Comparison of ENCODE assay signal across 10 mouse cellular contexts in genomic region chr3:98045465-98046148, GRCm38 (mm10). TPM values are rescaled to one million over a fixed set of nuclear protein-coding genes. Genes with fewer than 3 reads are reported as not detected.
DNase-seq lines count a peak whose midpoint lies in the region; ATAC-seq lines count a peak whose summit lies in the region.
"Had no signal": no experiment of that assay in that cellular context is flagged by ENCODE, and none has a peak within 500 bp of the region (broad histone marks: within the 10 kb centered on the region; RNA-seq: fewer than 3 reads in every experiment).

No protein-coding gene starts in this region.

- no peaks in the 10 kb centered on the region for H3K27me3 ChIP-seq in heart, embryonic 14.5 days (ENCODE audit: control insufficient read depth, insufficient read depth, low read length)
- no peaks in the 10 kb centered on the region for H3K27me3 ChIP-seq in lung, embryonic 16.5 days (ENCODE audit: control insufficient read depth, insufficient read depth, low read depth, low read length)
- H3K27me3 ChIP-seq in intestine, embryonic 16.5 days (replicated peaks; ENCODE audit: control insufficient read depth, insufficient read depth, low read length), result no peaks in the 10 kb centered on the region
- H3K27me3 ChIP-seq: CH12.LX had no signal

- H3K9me3 ChIP-seq in heart, embryonic 14.5 days (ENCODE audit: control insufficient read depth, low read length), result no peaks in the 10 kb centered on the region
- no peaks in the 10 kb centered on the region; the same call in 1 of the 2 replicates for H3K9me3 ChIP-seq in lung, embryonic 16.5 days (ENCODE audit: control insufficient read depth, low read length)
- no peaks in the 10 kb centered on the region for H3K9me3 ChIP-seq in intestine, embryonic 16.5 days (ENCODE audit: control insufficient read depth, low read length)

- 65% methylated on average over 8 of the region's 8 CpGs for WGBS in heart, embryonic 14.5 days
- 56% methylated on average over 8 of the region's 8 CpGs for WGBS in lung, embryonic 16.5 days
- 62% methylated on average over 8 of the region's 8 CpGs for WGBS in intestine, embryonic 16.5 days

- peak overlapping the region; percentile 35 to 39; a peak in 2 of 4 replicates for H3K27ac ChIP-seq in heart, embryonic 14.5 days (replicated peaks in 1 of 2; ENCODE audit: control insufficient read depth in 1 of 2, insufficient read depth in 1 of 2, low read depth in 2 of 2, low read length in 2 of 2)
- peak overlapping the region; percentile 15; the same call in 1 of the 2 replicates for H3K27ac ChIP-seq in lung, embryonic 16.5 days (ENCODE audit: low read length)
- H3K27ac ChIP-seq in intestine, embryonic 16.5 days (ENCODE audit: low read length), result peak overlapping the region; percentile 28; the same call in 1 of the 2 replicates

- peaks cover 26 to 45% of the 10 kb centered on the region in 2 experiments for H3K4me1 ChIP-seq in heart, embryonic 14.5 days (ENCODE audit: control insufficient read depth in 2 of 2, insufficient read depth in 2 of 2, low read length in 2 of 2)
- peaks cover 42% of the 10 kb centered on the region for H3K4me1 ChIP-seq in lung, embryonic 16.5 days (replicated peaks; ENCODE audit: control insufficient read depth, insufficient read depth, low read length)
- peaks cover 44% of the 10 kb centered on the region for H3K4me1 ChIP-seq in intestine, embryonic 16.5 days (ENCODE audit: control insufficient read depth, insufficient read depth, low read length)

- no peak overlapping the region for H3K4me3 ChIP-seq in heart, embryonic 14.5 days (ENCODE audit: control insufficient read depth in 1 of 2, insufficient read depth in 1 of 2, low read depth in 1 of 2, low read length in 2 of 2)
- no peak overlapping the region for H3K4me3 ChIP-seq in lung, embryonic 16.5 days (ENCODE audit: low read length)
- no peak overlapping the region for H3K4me3 ChIP-seq in intestine, embryonic 16.5 days (ENCODE audit: low read length)

- intact Hi-C loops in heart, postnatal 36 days (cut with DNase I), result no loop called here
- intact Hi-C loops in left cerebral cortex, postnatal 36 days (cut with DNase I), result no loop called here

- no peak overlapping the region; the same call in 1 of the 2 replicates for H3K9ac ChIP-seq in heart, embryonic 14.5 days (ENCODE audit: low read length)
- no peak overlapping the region for H3K9ac ChIP-seq in lung, embryonic 16.5 days (ENCODE audit: low read length)
- H3K9ac ChIP-seq in intestine, embryonic 16.5 days (ENCODE audit: low read depth, low read length), result no peak overlapping the region

- DNase-seq in heart, postnatal 36 days, result no peak
- DNase-seq in lung, postnatal 36 days, result no peak
- peak; percentile 79 for DNase-seq in retina, postnatal 1 day
- DNase-seq in left cerebral cortex, postnatal 36 days (ENCODE audit: low spot score in 2 of 2), result no peak
- no peak for DNase-seq in cerebellum, adult 9-10 months
- DNase-seq: lung, postnatal 14 days had no signal

- no peak for ATAC-seq in heart, embryonic 14.5 days (ENCODE audit: insufficient number of reproducible peaks, insufficient read depth, low FRiP score, low read depth)
- ATAC-seq in lung, embryonic 16.5 days (ENCODE audit: low read depth), result 0 out of 2 replicates have a peak, but pooled peaks have one; percentile 3
- peak; percentile 16; the same call in 1 of the 2 replicates for ATAC-seq in intestine, embryonic 16.5 days

- 0 out of 2 replicates have a peak, but pooled peaks cover 11% of the 10 kb centered on the region for H3K36me3 ChIP-seq in heart, embryonic 14.5 days (ENCODE audit: control insufficient read depth, insufficient read depth, low read length)
- H3K36me3 ChIP-seq in lung, embryonic 16.5 days (ENCODE audit: control insufficient read depth, insufficient read depth, low read length), result no peaks in the 10 kb centered on the region
- H3K36me3 ChIP-seq in intestine, embryonic 16.5 days (ENCODE audit: control insufficient read depth, insufficient read depth, low read length), result no peaks in the 10 kb centered on the region

- no peak overlapping the region for H3K4me2 ChIP-seq in heart, embryonic 14.5 days (ENCODE audit: low read length)
- no peak overlapping the region for H3K4me2 ChIP-seq in lung, embryonic 16.5 days (ENCODE audit: low read depth, low read length)
- no peak overlapping the region for H3K4me2 ChIP-seq in intestine, embryonic 16.5 days (ENCODE audit: low read depth, low read length)

RNA-seq across cellular contexts. Expression of gene Notch2, which starts 32.3 kb away (rescaled TPM):
- 12.2 and 14.5 TPM in 2 replicates for polyA plus RNA-seq in heart, embryonic 14.5 days (2014; fragmentation: Nextera tagmentation; extraction: Ambion mirVana)
- total RNA-seq in heart, postnatal 36 days (2021), result 10 to 100 TPM; 16.7 to 17.8 TPM
- 34.1 and 35.7 TPM in 2 replicates for polyA plus RNA-seq in lung, embryonic 16.5 days (2015; fragmentation: Nextera tagmentation; extraction: Ambion mirVana)
- polyA plus RNA-seq in intestine, embryonic 16.5 days (2015; fragmentation: Nextera tagmentation; extraction: Ambion mirVana), result 9.1 and 10.9 TPM in 2 replicates
- 10 to 100 TPM; 10.8 to 14.0 TPM for total RNA-seq in left cerebral cortex, postnatal 36 days (2021)
